Mouse (Mus musculus) cerebellum, postnatal 10 days (tissue): ENCODE measurements around the gene Arl5a.

ENCODE experiments used
- DNase-seq, 2 experiments: peaks; one replicate each; pipeline ENCODE4 v3.0.0; 2021; ENCODE audit warnings: mixed read lengths in 2 of 2

The Arl5a gene

DNA sequence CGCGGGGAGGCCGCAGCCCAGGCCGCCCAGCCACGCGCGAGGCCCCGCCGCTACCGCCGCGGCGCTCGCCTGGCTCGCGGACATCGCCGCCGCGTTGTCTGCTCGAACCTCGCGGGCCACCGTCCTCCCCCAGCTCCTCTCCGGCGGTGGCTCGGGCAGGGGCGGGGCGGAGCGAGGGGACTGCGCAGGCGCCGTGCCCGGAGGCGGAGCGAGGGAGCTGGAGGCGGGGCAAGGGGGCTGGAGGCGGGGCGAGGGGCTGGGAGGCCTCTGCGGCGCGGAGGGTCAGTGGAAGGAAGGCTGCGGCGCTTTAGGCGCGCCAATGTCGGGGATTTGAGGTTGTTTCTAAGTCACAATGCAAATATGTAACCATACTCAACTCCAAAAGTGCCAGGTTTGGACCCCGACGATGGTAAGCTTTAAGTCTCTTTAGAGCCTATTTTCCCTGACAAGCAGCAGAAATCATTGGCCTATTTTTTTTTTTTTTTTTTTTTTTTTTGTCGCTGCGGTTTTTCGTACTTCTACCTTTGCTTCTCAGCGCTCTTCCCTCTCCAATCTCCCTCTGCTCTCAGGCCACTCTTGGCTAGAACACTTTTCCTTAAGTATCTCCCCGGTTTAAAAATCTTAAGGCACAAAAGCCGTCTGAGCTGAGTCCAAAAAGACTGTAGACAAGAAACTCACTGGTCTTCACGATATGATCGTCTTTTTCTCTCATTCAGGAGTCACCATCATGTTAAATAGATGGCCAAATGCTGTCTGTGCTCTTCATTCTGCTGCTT lies at the start of gene Arl5a:
Gene Arl5a, minus strand, starts transcription at position 155 of the 776 bp plus-strand sequence.
- DNase-seq = peak; percentile 100

- DNase-seq = peak in 1 of 2 experiments; percentile 28
Observed at GRCm38 (mm10) chr2:52471545-52472291, 47.0 kb upstream of the Arl5a start.

DNA sequence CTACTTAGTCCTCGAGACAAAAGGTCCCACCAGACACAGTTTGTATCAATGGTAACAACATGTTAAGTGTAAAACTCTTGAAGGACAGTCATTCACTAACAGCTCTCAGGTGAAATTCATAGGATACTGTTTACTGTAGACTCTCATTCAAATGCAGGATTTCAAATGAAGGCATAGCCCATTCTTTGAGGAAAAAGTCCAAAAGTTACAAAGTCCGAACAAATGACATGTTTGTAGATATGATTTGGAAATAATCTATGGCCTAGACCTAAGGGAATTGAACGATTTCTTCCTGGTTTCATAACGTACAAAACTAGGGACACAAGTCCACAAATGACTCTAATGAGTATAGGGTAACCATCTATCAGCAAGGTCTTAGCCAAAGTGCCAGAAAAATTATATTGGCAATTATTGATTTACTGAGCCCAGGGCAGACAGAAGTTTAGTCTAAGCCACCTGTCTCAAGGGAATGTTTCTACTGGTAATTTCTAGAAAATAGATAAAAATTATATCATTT lies 45.4 kb upstream of the Arl5a start:
- DNase-seq = no peak

DNA sequence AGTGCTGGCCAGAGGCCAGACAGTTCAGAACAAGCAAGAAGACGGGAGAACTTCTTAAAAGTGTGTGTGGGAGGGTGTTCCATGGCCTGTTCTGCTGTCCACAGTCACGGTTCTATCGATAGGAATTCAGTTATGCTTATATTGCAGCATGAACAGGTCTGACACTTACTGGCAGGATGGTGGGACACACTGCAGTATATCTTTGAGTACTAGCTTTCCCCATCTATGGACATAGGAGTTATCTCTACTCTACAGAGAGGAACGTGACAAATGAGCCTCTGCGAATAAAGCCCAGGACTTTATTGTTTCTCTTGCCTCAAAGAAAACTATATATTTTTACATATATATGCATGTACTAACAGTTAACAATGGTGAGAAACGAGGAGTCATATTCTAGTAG lies 42.9 kb upstream of the Arl5a start:
- DNase-seq = no peak

DNA sequence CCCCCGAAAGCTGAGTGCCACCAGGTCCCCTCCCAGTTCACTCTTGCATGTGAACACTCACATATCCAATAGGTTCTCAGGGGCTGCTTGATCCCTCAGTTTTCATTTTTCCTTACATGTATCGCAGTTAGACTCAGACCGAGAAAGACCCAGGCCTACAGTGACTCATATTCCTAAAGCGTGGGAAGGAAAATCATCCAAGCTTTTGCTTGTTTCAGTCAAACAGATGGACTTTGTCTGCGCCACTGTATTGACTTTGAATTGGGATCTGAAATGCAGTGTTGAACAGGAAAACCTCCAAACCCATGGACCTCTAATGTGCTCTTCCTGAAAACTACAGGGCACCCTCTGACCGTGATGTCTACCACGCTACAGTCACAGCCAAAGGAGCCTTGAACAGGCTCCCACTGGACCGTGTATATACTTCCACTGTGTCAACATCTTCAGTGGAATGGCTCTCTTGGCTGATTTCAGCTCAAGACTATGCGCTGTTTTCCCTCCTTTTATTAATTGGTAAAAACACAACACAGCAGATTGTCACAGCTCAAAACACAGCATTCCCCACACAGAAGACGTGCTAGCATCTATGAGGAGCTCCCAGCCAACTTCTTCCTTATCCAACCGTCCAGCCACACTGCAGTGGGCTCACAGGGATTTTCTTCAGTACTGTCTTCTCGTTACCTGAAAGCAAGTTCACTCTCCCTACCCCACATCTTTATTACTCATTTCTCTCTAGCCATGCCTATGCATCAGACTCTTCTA lies 36.7 kb upstream of the Arl5a start:
- no peak for DNase-seq

DNA sequence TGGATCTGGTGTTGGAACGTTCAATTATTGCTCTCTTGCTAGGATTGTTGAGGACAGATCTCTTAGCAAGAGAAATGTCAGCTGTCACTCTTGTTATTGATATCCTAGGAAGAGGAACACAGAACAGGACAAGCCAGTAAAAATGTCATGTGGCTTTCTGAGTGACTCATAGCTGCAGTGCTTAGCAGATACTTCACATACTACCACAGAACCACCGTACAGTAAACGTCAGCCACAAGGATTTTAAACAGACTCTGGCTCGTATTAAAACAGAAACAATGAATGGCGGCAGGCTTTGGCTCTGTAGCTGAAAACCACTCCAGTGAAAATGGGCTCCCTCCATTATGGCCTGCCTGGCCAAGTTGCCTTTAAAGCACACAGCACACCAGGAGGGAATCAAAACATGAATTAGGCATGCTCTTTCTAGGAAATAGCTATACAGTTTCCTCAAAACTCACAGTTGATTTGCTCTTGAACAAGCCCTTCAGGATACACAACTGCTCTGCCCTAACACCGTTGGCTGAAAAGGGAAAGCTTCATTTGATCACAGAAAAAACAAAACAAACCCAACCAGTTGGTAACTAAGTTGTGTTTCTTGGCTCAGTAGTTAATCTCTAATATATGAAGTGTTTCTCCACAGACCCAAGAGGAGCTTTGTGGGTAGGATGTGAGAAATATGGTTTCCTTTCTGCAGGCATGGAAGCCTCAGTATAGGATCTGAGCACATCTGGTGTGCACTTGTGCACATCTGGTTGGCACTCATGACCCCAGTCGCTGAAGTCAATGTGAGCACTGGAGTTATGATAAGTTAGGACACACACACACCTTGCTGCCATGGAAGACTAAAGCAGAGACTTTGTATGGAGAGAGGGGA lies 31.1 kb upstream of the Arl5a start:
- DNase-seq = no peak

DNA sequence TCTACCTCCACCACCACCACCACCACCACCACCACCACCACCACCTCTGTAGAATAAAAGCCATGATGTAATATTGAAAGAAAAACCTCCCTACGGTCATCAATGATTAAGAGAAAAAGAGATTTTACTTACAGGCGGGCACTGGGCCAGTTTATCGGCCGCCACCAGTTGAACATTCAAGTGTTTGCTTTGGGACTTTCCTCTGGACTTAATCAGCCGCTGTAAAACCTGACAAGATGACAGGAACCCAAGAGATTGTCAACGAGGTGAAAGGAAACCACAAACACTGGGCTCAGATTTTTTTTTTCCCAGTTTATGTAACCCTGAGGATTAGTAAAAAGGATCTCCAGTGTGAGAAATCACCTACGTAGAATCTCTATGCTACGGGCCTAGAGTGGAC lies 25.1 kb upstream of the Arl5a start:
- DNase-seq = no peak

DNA sequence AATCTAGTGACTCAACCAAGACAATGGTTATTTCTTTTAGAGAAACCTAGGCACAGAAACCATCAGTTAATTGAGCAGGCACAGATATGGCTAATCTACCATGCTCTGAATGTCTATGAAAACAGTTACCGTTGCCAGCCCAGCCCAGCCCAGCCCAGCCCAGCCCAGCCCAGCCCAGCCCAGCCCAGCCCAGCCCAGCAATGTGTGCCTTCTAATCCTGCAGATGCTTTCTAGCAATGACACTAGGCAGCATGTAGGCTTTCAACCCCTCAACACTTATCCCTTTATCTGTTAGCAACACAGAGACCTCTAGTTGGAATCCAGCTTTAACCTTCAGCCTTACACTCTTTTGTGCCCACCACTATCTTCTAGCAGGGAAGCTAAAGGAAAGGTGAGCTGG lies 24.2 kb upstream of the Arl5a start:
- DNase-seq = no peak

GRCm38 (mm10) chr2:52446648-52447047 lies 21.9 kb upstream of the Arl5a start:
- DNase-seq = no peak

GRCm38 (mm10) chr2:52442125-52442524 lies 17.4 kb upstream of the Arl5a start:
- DNase-seq = no peak

GRCm38 (mm10) chr2:52440420-52441015 lies 15.8 kb upstream of the Arl5a start:
- DNase-seq = no peak

GRCm38 (mm10) chr2:52438437-52438836 lies 13.7 kb upstream of the Arl5a start:
- DNase-seq = no peak

GRCm38 (mm10) chr2:52438013-52438412 lies 13.3 kb upstream of the Arl5a start:
- DNase-seq = peak; percentile 66 to 72

- peak in 1 of 2 experiments; percentile 14 for DNase-seq
Observed at GRCm38 (mm10) chr2:52435919-52436632, 11.4 kb upstream of the Arl5a start.

DNA sequence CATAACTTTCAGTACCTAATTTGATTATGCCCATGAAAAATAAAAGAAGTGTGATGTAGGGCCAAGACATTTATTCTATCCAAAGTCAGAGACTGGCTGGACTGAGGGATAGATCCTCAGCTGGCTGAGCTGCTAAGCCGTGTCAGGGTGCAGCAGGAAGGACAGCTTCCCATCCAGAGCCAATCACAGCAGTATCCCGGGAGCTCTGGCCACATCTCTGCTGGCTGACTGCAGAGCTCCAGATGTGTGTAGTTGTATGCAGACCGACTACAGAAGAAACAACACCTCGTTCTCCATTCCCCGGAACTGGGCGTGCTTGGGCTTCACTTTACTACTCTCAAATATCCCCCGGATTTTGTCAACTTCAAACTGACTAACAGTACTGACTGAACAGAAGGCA lies 8.7 kb upstream of the Arl5a start:
- DNase-seq = no peak

GRCm38 (mm10) chr2:52427383-52427782 lies 2.7 kb upstream of the Arl5a start:
- no peak for DNase-seq

GRCm38 (mm10) chr2:52426041-52426440 lies 1.3 kb upstream of the Arl5a start:
- DNase-seq = no peak

DNA sequence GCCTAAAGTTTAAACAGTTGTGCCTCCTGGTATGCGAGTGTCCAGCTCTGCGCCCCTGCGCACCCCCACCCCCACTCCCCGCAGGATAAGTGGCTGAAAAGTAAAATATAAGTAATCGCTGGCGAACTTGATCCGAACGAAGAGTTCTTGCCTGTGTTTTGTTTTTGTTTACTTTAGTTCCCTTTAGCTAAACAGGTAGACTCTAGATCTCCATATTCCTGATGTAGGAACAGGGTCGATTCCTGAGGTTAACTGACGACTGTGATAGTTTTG lies 758 bp upstream of the Arl5a start:
- DNase-seq = no peak

DNA sequence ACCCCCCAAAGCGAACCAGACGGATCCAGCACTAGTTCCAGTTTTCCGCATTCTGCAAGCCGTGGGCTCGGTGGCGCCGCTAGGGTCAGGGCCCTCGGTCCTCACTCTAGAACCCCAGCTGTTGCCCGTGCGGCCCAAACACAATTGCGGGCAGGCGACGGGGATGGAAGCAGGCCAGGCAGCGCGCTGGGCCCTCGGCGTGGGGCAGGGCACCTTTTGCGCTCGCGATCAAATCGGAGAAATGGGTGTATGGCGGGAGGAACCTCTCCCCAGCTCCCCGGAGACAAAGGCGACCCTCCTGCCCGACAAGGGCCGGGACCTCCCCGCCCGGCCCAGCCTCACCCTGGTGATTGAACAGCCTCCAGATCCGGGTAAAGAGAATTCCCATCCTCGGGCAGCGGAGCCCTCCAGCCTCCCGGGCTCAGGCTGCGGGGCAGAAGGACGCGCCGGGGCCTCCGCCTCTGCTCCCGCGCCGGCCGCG lies 413 bp downstream of the Arl5a start:
- DNase-seq = peak; percentile 75 to 78

- peak in 1 of 2 experiments; percentile 29 for DNase-seq
Observed at GRCm38 (mm10) chr2:52423611-52424247, 972 bp downstream of the Arl5a start.
